In the genomic region with DNA sequence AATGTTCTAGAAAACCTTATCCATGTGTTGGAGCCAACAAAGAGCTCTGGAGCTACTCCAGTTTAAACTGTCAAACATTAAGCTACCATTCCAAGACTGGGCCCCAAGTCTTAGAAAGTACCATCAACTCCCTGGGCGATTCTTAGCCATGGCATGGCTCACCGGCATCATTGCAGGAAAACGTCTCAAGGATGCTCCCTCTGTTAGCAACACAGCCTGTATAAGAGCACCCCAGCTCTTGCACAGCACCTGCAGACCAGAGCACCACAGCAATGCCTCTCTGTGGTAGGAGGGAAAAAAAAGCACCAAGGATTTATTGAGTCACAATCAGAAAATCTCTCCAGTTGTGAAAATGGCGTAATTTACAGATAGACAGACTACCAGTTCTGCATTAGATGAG, we compare ENCODE assay signal across 9 mouse cellular contexts.
DNase-seq lines count a peak whose midpoint lies in the region; ATAC-seq lines count a peak whose summit lies in the region.
"Had no signal": no experiment of that assay in that cellular context is flagged by ENCODE, and none has a peak within 500 bp of the region (broad histone marks: within the 10 kb centered on the region; RNA-seq: fewer than 3 reads in every experiment).

No protein-coding gene starts in this region.

- H3K4me2 ChIP-seq in heart, embryonic 12.5 days: no peak overlapping the region
- no peak overlapping the region for H3K4me2 ChIP-seq in neural tube, embryonic 11.5 days (ENCODE audit: low read depth)

- H3K27me3 ChIP-seq in heart, embryonic 12.5 days (replicated peaks): no peaks in the 10 kb centered on the region
- no peaks in the 10 kb centered on the region for H3K27me3 ChIP-seq in neural tube, embryonic 11.5 days (ENCODE audit: control insufficient read depth, insufficient read depth, low read length)
- no peaks in the 10 kb centered on the region for H3K27me3 ChIP-seq in limb, embryonic 10.5 days (ENCODE audit: low read depth, poor library complexity, severe bottlenecking)

- H3K4me3 ChIP-seq in heart, embryonic 12.5 days: no peak overlapping the region
- H3K4me3 ChIP-seq in neural tube, embryonic 11.5 days (ENCODE audit: low read depth, low read length): no peak overlapping the region
- peak overlapping the region; percentile 31; the same call in 1 of the 2 replicates for H3K4me3 ChIP-seq in limb, embryonic 10.5 days

- peaks cover 30% of the 10 kb centered on the region for H3K4me1 ChIP-seq in heart, embryonic 12.5 days (replicated peaks)
- peaks cover 10% of the 10 kb centered on the region; the same call in 1 of the 2 replicates for H3K4me1 ChIP-seq in neural tube, embryonic 11.5 days (ENCODE audit: control insufficient read depth, insufficient read depth, low read length)
- peaks cover 25% of the 10 kb centered on the region for H3K4me1 ChIP-seq in limb, embryonic 10.5 days

- no peak overlapping the region for H3K9ac ChIP-seq in heart, embryonic 12.5 days
- H3K9ac ChIP-seq in neural tube, embryonic 11.5 days (ENCODE audit: low read length): no peak overlapping the region; the same call in 1 of the 2 replicates

- WGBS in heart, embryonic 12.5 days: 57% methylated on average over 4 of the region's 4 CpGs
- 78% methylated on average over 4 of the region's 4 CpGs for WGBS in neural tube, embryonic 11.5 days
- 90% methylated on average over 4 of the region's 4 CpGs for WGBS in limb, embryonic 10.5 days

- intact Hi-C loops in left cerebral cortex, postnatal 14 days (cut with DNase I): no loop called here

- peak overlapping the region; percentile 80 for H3K27ac ChIP-seq in heart, embryonic 12.5 days (ENCODE audit: poor library complexity, severe bottlenecking)
- peak overlapping the region; percentile 45; the same call in 1 of the 2 replicates for H3K27ac ChIP-seq in neural tube, embryonic 11.5 days (ENCODE audit: low read depth, low read length)
- H3K27ac ChIP-seq in limb, embryonic 10.5 days: peak overlapping the region; percentile 91
- H3K27ac ChIP-seq: macrophage had no signal

- no peak for DNase-seq in heart, adult 18-20 months
- no peak for DNase-seq in neural tube, embryonic 11.5 days (ENCODE audit: low spot score)
- DNase-seq in neural tube, embryonic 10.5 days (ENCODE audit: extremely low spot score, low spot score): no peak
- DNase-seq in limb, embryonic 10.5 days (ENCODE audit: low spot score): no peak
- no peak for DNase-seq in ovary, postnatal 10 days (ENCODE audit: low spot score)
- no peak for DNase-seq in left cerebral cortex, postnatal 14 days (ENCODE audit: low spot score in 2 of 2)
- DNase-seq in ovary, postnatal 14 days (ENCODE audit: low spot score): no peak

- ATAC-seq in heart, embryonic 12.5 days (ENCODE audit: insufficient number of reproducible peaks, low FRiP score): no peak
- ATAC-seq in neural tube, embryonic 11.5 days (ENCODE audit: insufficient read depth, low FRiP score, low TSS enrichment): no peak

- no peaks in the 10 kb centered on the region for H3K36me3 ChIP-seq in heart, embryonic 12.5 days
- H3K36me3 ChIP-seq in neural tube, embryonic 11.5 days (ENCODE audit: control insufficient read depth, insufficient read depth, low read length): no peaks in the 10 kb centered on the region
- no peaks in the 10 kb centered on the region for H3K36me3 ChIP-seq in limb, embryonic 10.5 days

- no peaks in the 10 kb centered on the region for H3K9me3 ChIP-seq in heart, embryonic 12.5 days (replicated peaks)
- no peaks in the 10 kb centered on the region for H3K9me3 ChIP-seq in neural tube, embryonic 11.5 days (ENCODE audit: control insufficient read depth, low read length)
- H3K9me3 ChIP-seq in limb, embryonic 10.5 days (replicated peaks): no peaks in the 10 kb centered on the region
